Mouse (Mus musculus): ENCODE results near the gene H2al1i.

- TF ChIP-seq CTCF (IDR thresholded peaks at IDR 0.05; ENCODE audit: extremely low read depth, insufficient read length, insufficient replicate concordance, low read depth, low read length) (no peak), POLR2A (IDR thresholded peaks at IDR 0.05; ENCODE audit: low read depth, low read length) (no peak)
These were observed 21.3 kb downstream of the H2al1i start for GRCm38 (mm10) chrX:11345762-11346161.
